Comparison of ENCODE assay signal across 8 mouse cellular contexts in genomic region chr8:61591446-61591845, GRCm38 (mm10).
DNase-seq lines count a peak whose midpoint lies in the region; ATAC-seq and TF ChIP-seq lines count a peak whose summit lies in the region.

No protein-coding gene starts in this region.

- TF ChIP-seq CTCF in brain, embryonic 14.5 days (IDR thresholded peaks at IDR 0.05; ENCODE audit: borderline replicate concordance, extremely low read depth, insufficient read depth, insufficient read length) = no peak
- TF ChIP-seq CTCF in thymus, adult 2 months (IDR thresholded peaks at IDR 0.05; ENCODE audit: borderline replicate concordance, control insufficient read depth, extremely low read depth, insufficient read depth, low read length, poor library complexity) = no peak

- peak overlapping the region; percentile 63; the same call in 1 of the 2 replicates for H3K4me3 ChIP-seq in kidney, embryonic 14.5 days (ENCODE audit: low read length)
- peak overlapping the region; percentile 68 for H3K4me3 ChIP-seq in heart, embryonic 16.5 days (ENCODE audit: low read length)
- no peak overlapping the region; the same call in 1 of the 2 replicates for H3K4me3 ChIP-seq in liver, embryonic 16.5 days (ENCODE audit: low read depth, low read length)
- H3K4me3 ChIP-seq in thymus, adult 2 months (ENCODE audit: control insufficient read depth, insufficient read depth, low read length) = no peak overlapping the region

- H3K27ac ChIP-seq in kidney, embryonic 14.5 days (ENCODE audit: low read depth, low read length) = peak overlapping the region; percentile 76; the same call in 1 of the 2 replicates
- peak overlapping the region; percentile 90 for H3K27ac ChIP-seq in heart, embryonic 16.5 days (ENCODE audit: low read length)
- no peak overlapping the region for H3K27ac ChIP-seq in liver, embryonic 16.5 days (ENCODE audit: low read length)
- no peak overlapping the region for H3K27ac ChIP-seq in thymus, adult 2 months (ENCODE audit: control insufficient read depth, insufficient read depth, low read length)

- 7% methylated on average over 8 of the region's 8 CpGs for WGBS in kidney, embryonic 14.5 days
- WGBS in heart, embryonic 16.5 days = 11% methylated on average over 8 of the region's 8 CpGs
- WGBS in liver, embryonic 16.5 days (ENCODE audit: insufficient replicate concordance) = 20% methylated on average over 8 of the region's 8 CpGs
- WGBS in thymus, adult 2 months = 67% methylated on average over 8 of the region's 8 CpGs

- TF ChIP-seq POLR2A in brain, embryonic 14.5 days (IDR thresholded peaks at IDR 0.05; ENCODE audit: borderline replicate concordance, extremely low read depth, insufficient read depth, insufficient read length, poor library complexity, severe bottlenecking) = no peak
- TF ChIP-seq POLR2A in thymus, adult 2 months (IDR thresholded peaks at IDR 0.05; ENCODE audit: control insufficient read depth, extremely low read depth, insufficient read depth, low read length, poor library complexity) = no peak

- DNase-seq in kidney, postnatal 14 days = no peak
- DNase-seq in brain, embryonic 14.5 days (ENCODE audit: low read depth) = peak; percentile 66
- DNase-seq in thymus, adult 2 months = no peak

- H3K36me3 ChIP-seq in kidney, embryonic 14.5 days (ENCODE audit: control insufficient read depth, insufficient read depth, low read length) = no peaks in the 10 kb centered on the region
- H3K36me3 ChIP-seq in heart, embryonic 16.5 days (ENCODE audit: control insufficient read depth, insufficient read depth) = no peaks in the 10 kb centered on the region; the same call in 1 of the 2 replicates
- no peaks in the 10 kb centered on the region for H3K36me3 ChIP-seq in liver, embryonic 16.5 days (ENCODE audit: control insufficient read depth, insufficient read depth)
- no peaks in the 10 kb centered on the region for H3K36me3 ChIP-seq in thymus, adult 2 months (ENCODE audit: control insufficient read depth, insufficient read depth, low read length)

- peak; percentile 32; the same call in 1 of the 2 replicates for ATAC-seq in kidney, embryonic 14.5 days (ENCODE audit: low FRiP score, low TSS enrichment)
- peak; percentile 32; the same call in 1 of the 2 replicates for ATAC-seq in heart, embryonic 16.5 days (replicated peaks; ENCODE audit: extremely low read depth, insufficient read depth, low FRiP score)
- ATAC-seq in liver, embryonic 16.5 days (ENCODE audit: low read depth) = no peak
- no peak for ATAC-seq in activated CD4-positive, CD25-positive, alpha-beta regulatory T cell, adult 4 months
- ATAC-seq in inflammation-experienced regulatory T-cells, adult 6 months = no peak

- no peak overlapping the region for H3K9ac ChIP-seq in kidney, embryonic 14.5 days (ENCODE audit: low read depth, low read length)
- no peak overlapping the region; the same call in 1 of the 2 replicates for H3K9ac ChIP-seq in heart, embryonic 16.5 days (ENCODE audit: low read length)
- H3K9ac ChIP-seq in liver, embryonic 16.5 days (ENCODE audit: low read depth, low read length) = no peak overlapping the region

- peaks cover 21% of the 10 kb centered on the region; the same call in 1 of the 2 replicates for H3K4me1 ChIP-seq in kidney, embryonic 14.5 days (ENCODE audit: control insufficient read depth, insufficient read depth, low read length)
- H3K4me1 ChIP-seq in heart, embryonic 16.5 days (ENCODE audit: control insufficient read depth, insufficient read depth, low read length) = peaks cover 22% of the 10 kb centered on the region
- H3K4me1 ChIP-seq in liver, embryonic 16.5 days (ENCODE audit: control insufficient read depth, low read depth, low read length) = peaks cover 3% of the 10 kb centered on the region
- H3K4me1 ChIP-seq in thymus, adult 2 months (replicated peaks; ENCODE audit: control insufficient read depth, insufficient read depth, low read length) = peaks cover 4% of the 10 kb centered on the region; the same call in 1 of the 2 replicates

- H3K27me3 ChIP-seq in kidney, embryonic 14.5 days (ENCODE audit: control insufficient read depth, insufficient read depth, low read length) = no peaks in the 10 kb centered on the region; the same call in 1 of the 2 replicates
- H3K27me3 ChIP-seq in heart, embryonic 16.5 days (ENCODE audit: control insufficient read depth, insufficient read depth, low read length) = no peaks in the 10 kb centered on the region
- no peaks in the 10 kb centered on the region for H3K27me3 ChIP-seq in liver, embryonic 16.5 days (ENCODE audit: control insufficient read depth, insufficient read depth, low read depth, low read length)
- no peaks in the 10 kb centered on the region for H3K27me3 ChIP-seq in thymus, adult 2 months (ENCODE audit: control insufficient read depth, insufficient read depth, low read length)

- H3K9me3 ChIP-seq in kidney, embryonic 14.5 days (ENCODE audit: control insufficient read depth, low read length) = no peaks in the 10 kb centered on the region
- no peaks in the 10 kb centered on the region for H3K9me3 ChIP-seq in heart, embryonic 16.5 days (replicated peaks; ENCODE audit: control insufficient read depth, low read length)
- H3K9me3 ChIP-seq in liver, embryonic 16.5 days (replicated peaks; ENCODE audit: control insufficient read depth, low read length) = no peaks in the 10 kb centered on the region

- peak overlapping the region; percentile 81 for H3K4me2 ChIP-seq in kidney, embryonic 14.5 days (replicated peaks; ENCODE audit: low read depth, low read length)
- H3K4me2 ChIP-seq in heart, embryonic 16.5 days (ENCODE audit: low read depth, low read length) = peak overlapping the region; percentile 75
- H3K4me2 ChIP-seq in liver, embryonic 16.5 days (ENCODE audit: low read depth, low read length) = peak overlapping the region; percentile 60; the same call in 1 of the 2 replicates

Comparison
In these comparisons a context has a peak if more than half of its experiments do, and no peak if none do; other contexts are left out.
1. ATAC-seq: peak in kidney, embryonic 14.5 days (single experiment) and heart, embryonic 16.5 days (single experiment); none in liver, embryonic 16.5 days (single experiment), activated CD4-positive, CD25-positive, alpha-beta regulatory T cell, adult 4 months (single experiment) and inflammation-experienced regulatory T-cells, adult 6 months (single experiment).
2. H3K27ac ChIP-seq: peak in kidney, embryonic 14.5 days (single experiment) and heart, embryonic 16.5 days (single experiment); none in liver, embryonic 16.5 days (single experiment) and thymus, adult 2 months (single experiment).
3. H3K4me3 ChIP-seq: peak in kidney, embryonic 14.5 days (single experiment) and heart, embryonic 16.5 days (single experiment); none in liver, embryonic 16.5 days (single experiment) and thymus, adult 2 months (single experiment).
4. Peak in every context shown above with its lines, with median percentiles within 50 percentile points of each other: H3K4me2 ChIP-seq.